Comparison of ENCODE assay signal across 8 mouse cellular contexts in genomic region chr5:135258280-135259150, GRCm38 (mm10). TPM values are rescaled to one million over a fixed set of nuclear protein-coding genes. Genes with fewer than 3 reads are reported as not detected.
A peak's percentile ranks its signal among the peaks of the same experiment; 100 is the strongest.
DNase-seq lines count a peak whose midpoint lies in the region; ATAC-seq lines count a peak whose summit lies in the region.

No protein-coding gene starts in this region.

- H3K4me2 ChIP-seq in forebrain, embryonic 11.5 days (ENCODE audit: low read depth, low read length, severe bottlenecking) = peak overlapping the region; percentile 39
- H3K4me2 ChIP-seq in liver, embryonic 13.5 days = peak overlapping the region; percentile 36; the same call in 1 of the 2 replicates

- H3K9ac ChIP-seq in forebrain, embryonic 11.5 days (ENCODE audit: low read length) = peak overlapping the region; percentile 60
- no peak overlapping the region for H3K9ac ChIP-seq in liver, embryonic 13.5 days

- peaks cover 15% of the 10 kb centered on the region; the same call in 1 of the 2 replicates for H3K4me1 ChIP-seq in forebrain, embryonic 11.5 days (replicated peaks; ENCODE audit: control insufficient read depth, insufficient read depth, low read length)
- no peaks in the 10 kb centered on the region for H3K4me1 ChIP-seq in liver, embryonic 13.5 days (replicated peaks)

- peak overlapping the region; percentile 5; the same call in 1 of the 2 replicates for H3K4me3 ChIP-seq in forebrain, embryonic 11.5 days (ENCODE audit: low read depth, low read length)
- H3K4me3 ChIP-seq in liver, embryonic 13.5 days (replicated peaks) = no peak overlapping the region

- 11% methylated on average over 30 of the region's 30 CpGs for WGBS in forebrain, embryonic 11.5 days
- WGBS in liver, embryonic 13.5 days (ENCODE audit: insufficient replicate concordance) = 60% methylated on average over 30 of the region's 30 CpGs

- H3K9me3 ChIP-seq in forebrain, embryonic 11.5 days (ENCODE audit: control insufficient read depth, low read length) = peaks cover 3% of the 10 kb centered on the region; the same call in 1 of the 2 replicates
- H3K9me3 ChIP-seq in liver, embryonic 13.5 days (replicated peaks) = 0 out of 2 replicates have a peak, but pooled peaks cover 5% of the 10 kb centered on the region

- H3K27ac ChIP-seq in forebrain, embryonic 11.5 days (ENCODE audit: low read depth, low read length) = peak overlapping the region; percentile 95
- H3K27ac ChIP-seq in liver, embryonic 13.5 days = no peak overlapping the region

- ATAC-seq in forebrain, embryonic 11.5 days (replicated peaks; ENCODE audit: low FRiP score) = no peak
- no peak for ATAC-seq in liver, embryonic 13.5 days (ENCODE audit: low read depth)

- peak; percentile 44 to 59 for DNase-seq in kidney, postnatal 4 days
- no peak for DNase-seq in kidney, adult 9 months
- peak; percentile 39 for DNase-seq in brain, adult 2 months (ENCODE audit: low read depth, low spot score)
- DNase-seq in forebrain, embryonic 11.5 days (ENCODE audit: low spot score) = peak; percentile 79
- no peak for DNase-seq in liver, embryonic 13.5 days
- no peak for DNase-seq in T-cell, adult 2 months (ENCODE audit: low spot score)
- no peak for DNase-seq in adrenal gland, postnatal 36 days
- no peak for DNase-seq in adrenal gland, adult 18-20 months (ENCODE audit: low spot score in 2 of 2)

- no peaks in the 10 kb centered on the region for H3K27me3 ChIP-seq in forebrain, embryonic 11.5 days (ENCODE audit: control insufficient read depth, insufficient read depth, low read length)
- H3K27me3 ChIP-seq in liver, embryonic 13.5 days = no peaks in the 10 kb centered on the region

- no peaks in the 10 kb centered on the region for H3K36me3 ChIP-seq in forebrain, embryonic 11.5 days (ENCODE audit: control insufficient read depth, insufficient read depth, low read length)
- no peaks in the 10 kb centered on the region for H3K36me3 ChIP-seq in liver, embryonic 13.5 days

RNA-seq across cellular contexts. Expression of gene Fzd9, which starts 7.5 kb away (rescaled TPM):
- polyA plus RNA-seq in forebrain, embryonic 11.5 days (2014; fragmentation: Nextera tagmentation; extraction: Ambion mirVana) = 19.5 and 19.7 TPM in 2 replicates
- polyA plus RNA-seq in liver, embryonic 13.5 days (2015; fragmentation: Nextera tagmentation; extraction: Ambion mirVana) = 0.43 and 0.59 TPM in 2 replicates
- 1 to 10 TPM; 3.7 to 6.3 TPM for total RNA-seq in adrenal gland, postnatal 36 days (2021)
- 10 to 100 TPM in 1 of 2 experiments, 1 to 10 TPM in 1; 3.0 to 10.5 TPM for total RNA-seq in adrenal gland, adult 18-20 months (2021)

Comparison
In these comparisons a context has a peak if more than half of its experiments do, and no peak if none do; other contexts are left out.
1. DNase-seq: peak in kidney, postnatal 4 days (2 of 2), brain, adult 2 months (single experiment) and forebrain, embryonic 11.5 days (single experiment); none in kidney, adult 9 months (single experiment), liver, embryonic 13.5 days (single experiment), T-cell, adult 2 months (single experiment), adrenal gland, postnatal 36 days (0 of 2) and adrenal gland, adult 18-20 months (0 of 2).